Mouse (Mus musculus) right cerebral cortex, adult 2 months (tissue): ENCODE measurements at regions not wholly inside any gene's neighbourhood (a gene's known extent, or its start where the extent isn't known, plus 50 kb on each side); places are given as distances from the start of the nearest gene placed in this dataset.

Experiments used
- DNase-seq, 2 experiments: peaks; one replicate each; pipeline ENCODE4 v3.0.0; 2021 to 2022; ENCODE audit warnings: low spot score in 2 of 2

- DNase-seq = no peak
Observed at GRCm38 (mm10) chr7:67429008-67429873, 56.6 kb upstream of the Mef2a start.

GRCm38 (mm10) chr7:67428388-67428787 is 55.7 kb upstream of the Mef2a start:
- no peak for DNase-seq

GRCm38 (mm10) chr7:67426076-67426475 is 53.4 kb upstream of the Mef2a start:
- no peak for DNase-seq

- DNase-seq = no peak
Observed at GRCm38 (mm10) chr7:67425581-67425980, 52.9 kb upstream of the Mef2a start.

GRCm38 (mm10) chr7:67424810-67425485 is 52.3 kb upstream of the Mef2a start:
- DNase-seq = no peak
